Mouse (Mus musculus) gastrocnemius, adult 8-10 months (tissue): Measurements from ENCODE around the gene Cpox. TPM values are rescaled to one million over a fixed set of nuclear protein-coding genes. Genes with fewer than 3 reads are reported as not detected.

ENCODE experiments used
- DNase-seq, 2 experiments: peaks; one replicate each; pipeline ENCODE4 v3.0.0; 2022; ENCODE audit warnings: low spot score in 2 of 2
- microRNA-seq: library from miRNA; unstranded; fragments of <30 nt; microRNA quantifications from one replicate; pipeline ENCODE4 v1.2.0, GENCODE M21; 2022
- total RNA-seq, 4 experiments: library from RNA; stranded (reverse); gene quantifications; 2 replicates each; pipeline ENCODE4 v1.2.4; 2022

Gene Cpox
- total RNA-seq, 4 experiments from 2014 or later = 20.6 to 28.8 (median 21.7) TPM

GRCm38 (mm10) chr16:58751314-58751713, 81.2 kb downstream of the Cpox start:
- DNase-seq = no peak

- DNase-seq = no peak
Measured at GRCm38 (mm10) chr16:58756191-58756590, 86.1 kb downstream of the Cpox start.

- no peak for DNase-seq
Measured at GRCm38 (mm10) chr16:58763076-58763475, 93.0 kb downstream of the Cpox start, which contains the start of gene Olfr172. Gene Olfr172 (minus strand): TSS chr16:58763176.

Small RNA genes within 50 kb of the gene (microRNA-seq; reads per million reads assigned to microRNA genes)
- not detected for gene Gm27564

Other genes with a start within 250 kb of the Cpox start
- gene St3gal6, start 146.0 kb upstream of the Cpox start, total RNA-seq = 100 to 1,000 TPM; 147 to 185 (median 164) TPM
- gene Gm813, start 53.3 kb upstream of the Cpox start, total RNA-seq = not detected
- gene E330017A01Rik, start 31.6 kb upstream of the Cpox start, total RNA-seq = not detected
- not detected for gene Gpr15, start 48.8 kb downstream of the Cpox start, total RNA-seq
- gene Cldnd1, start 57.6 kb downstream of the Cpox start, total RNA-seq = 10 to 100 TPM; 59.0 to 77.0 (median 68.0) TPM
- not detected for gene Olfr172, start 92.9 kb downstream of the Cpox start, total RNA-seq
- gene Olfr173, start 130.0 kb downstream of the Cpox start, total RNA-seq = not detected
- not detected for gene Olfr175-ps1, start 156.5 kb downstream of the Cpox start, total RNA-seq
- not detected for gene Olfr177, start 204.5 kb downstream of the Cpox start, total RNA-seq
- not detected for gene Olfr178, start 221.8 kb downstream of the Cpox start, total RNA-seq